Mouse (Mus musculus): ENCODE measurements at regions not wholly inside any gene's neighbourhood (a gene's known extent, or its start where the extent isn't known, plus 50 kb on each side); places are given as distances from the start of the nearest gene placed in this dataset.
A peak's percentile ranks its signal among the peaks of the same experiment; 100 is the strongest.

GRCm38 (mm10) chrX:61119499-61119898 is 65.9 kb downstream of the Cdr1 start:
- WGBS = 33% methylated on average over 6 of the region's 6 CpGs
- no peaks in the 10 kb centered on the region for H3K4me1 ChIP-seq
- H3K4me3 ChIP-seq = no peak overlapping the region
- H3K27ac ChIP-seq = no peak overlapping the region
- no peak overlapping the region for H3K4me2 ChIP-seq
- ATAC-seq = peak; percentile 37; the same call in 1 of the 2 replicates
- no peaks in the 10 kb centered on the region; the same call in 1 of the 2 replicates for H3K36me3 ChIP-seq (ENCODE audit: poor library complexity, severe bottlenecking)
- no peaks in the 10 kb centered on the region for H3K9me3 ChIP-seq (replicated peaks)
- no peaks in the 10 kb centered on the region for H3K27me3 ChIP-seq
- H3K9ac ChIP-seq = no peak overlapping the region

- H3K9me3 ChIP-seq (replicated peaks) = no peaks in the 10 kb centered on the region
- H3K4me1 ChIP-seq = no peaks in the 10 kb centered on the region
- WGBS = 51% methylated on average over 4 of the region's 4 CpGs
- H3K9ac ChIP-seq = no peak overlapping the region
- H3K4me2 ChIP-seq = peak overlapping the region; percentile 42
- H3K36me3 ChIP-seq (ENCODE audit: poor library complexity, severe bottlenecking) = no peaks in the 10 kb centered on the region
- H3K4me3 ChIP-seq = peak overlapping the region; percentile 40
- H3K27ac ChIP-seq = no peak overlapping the region
- no peaks in the 10 kb centered on the region for H3K27me3 ChIP-seq
- ATAC-seq = peak; percentile 52; the same call in 1 of the 2 replicates
Observed at GRCm38 (mm10) chrX:61117368-61117767, 68.0 kb downstream of the Cdr1 start.

GRCm38 (mm10) chrX:61116010-61116447 is 69.3 kb downstream of the Cdr1 start:
- Histone ChIP-seq H3K27ac (no peak overlapping the region), H3K4me3 (peak overlapping the region; percentile 40), H3K27me3 (no peaks in the 10 kb centered on the region), H3K36me3 (ENCODE audit: poor library complexity, severe bottlenecking) (no peaks in the 10 kb centered on the region), H3K9me3 (replicated peaks) (no peaks in the 10 kb centered on the region), H3K4me1 (no peaks in the 10 kb centered on the region), H3K4me2 (peak overlapping the region; percentile 50), H3K9ac (peak overlapping the region; percentile 26; the same call in 1 of the 2 replicates)
- ATAC-seq = peak; percentile 86
- WGBS = 24% methylated on average over 10 of the region's 10 CpGs
